Mouse (Mus musculus) lung, postnatal 36 days (tissue): ENCODE measurements around the gene Hist1h2ac.
A peak's percentile ranks its signal among the peaks of the same experiment; 100 is the strongest.
"Not testable (repeated sequence)": the region's sequence is repeated elsewhere in the genome, so short reads cannot be mapped to it uniquely, and the experiment has no call there.

Experiments used
- DNase-seq: peaks from one replicate; pipeline ENCODE4 v3.0.0; 2022; ENCODE audit warnings: mixed read lengths

Gene Hist1h2ac

GRCm38 (mm10) chr13:23699767-23700166, 16.0 kb upstream of the Hist1h2ac start:
- DNase-seq = no peak

GRCm38 (mm10) chr13:23698996-23699395, 15.2 kb upstream of the Hist1h2ac start:
- DNase-seq = no peak

GRCm38 (mm10) chr13:23698300-23698693, 14.5 kb upstream of the Hist1h2ac start, which contains the start of gene Hist1h4c:
TSS of gene Hist1h4c (minus strand) at chr13:23698454.
- peak; percentile 99 for DNase-seq

GRCm38 (mm10) chr13:23697491-23698299, 13.9 kb upstream of the Hist1h2ac start:
- DNase-seq = peak; percentile 76

GRCm38 (mm10) chr13:23696061-23696474, 12.3 kb upstream of the Hist1h2ac start:
- DNase-seq = no peak

GRCm38 (mm10) chr13:23695514-23695913, 11.8 kb upstream of the Hist1h2ac start, which contains the start of gene Hist1h1t:
TSS of gene Hist1h1t (plus strand) at chr13:23695814.
- DNase-seq = no peak

GRCm38 (mm10) chr13:23694956-23695355, 11.2 kb upstream of the Hist1h2ac start:
- DNase-seq = no peak

GRCm38 (mm10) chr13:23693856-23694440, 10.2 kb upstream of the Hist1h2ac start:
- no peak for DNase-seq

- no peak for DNase-seq
These were observed 5.7 kb upstream of the Hist1h2ac start for GRCm38 (mm10) chr13:23689459-23689858.

GRCm38 (mm10) chr13:23688956-23689355, 5.2 kb upstream of the Hist1h2ac start:
- DNase-seq = no peak

- no peak for DNase-seq
These were observed 4.2 kb upstream of the Hist1h2ac start for GRCm38 (mm10) chr13:23687907-23688306.

- DNase-seq = no peak
These were observed 3.4 kb upstream of the Hist1h2ac start for GRCm38 (mm10) chr13:23687181-23687580.

GRCm38 (mm10) chr13:23685966-23686365, 2.2 kb upstream of the Hist1h2ac start:
- DNase-seq = no peak

- peak; percentile 45 for DNase-seq
These were observed 1.5 kb upstream of the Hist1h2ac start for GRCm38 (mm10) chr13:23685121-23685861.

- DNase-seq = peak; percentile 88
These were observed 672 bp upstream of the Hist1h2ac start for GRCm38 (mm10) chr13:23684295-23684945.

- not testable (repeated sequence) for DNase-seq
These were observed 597 bp downstream of the Hist1h2ac start for GRCm38 (mm10) chr13:23682947-23683754.

GRCm38 (mm10) chr13:23682623-23682946, 1.2 kb downstream of the Hist1h2ac start:
- DNase-seq = no peak

- no peak for DNase-seq
These were observed 1.7 kb downstream of the Hist1h2ac start for GRCm38 (mm10) chr13:23681990-23682582.

GRCm38 (mm10) chr13:23662536-23662935, 21.2 kb downstream of the Hist1h2ac start:
- DNase-seq = no peak

GRCm38 (mm10) chr13:23659636-23660366, 23.9 kb downstream of the Hist1h2ac start:
- DNase-seq = no peak
